Mouse (Mus musculus): ENCODE results near the gene Lrrd1. TPM values are rescaled to one million over a fixed set of nuclear protein-coding genes. Genes with fewer than 3 reads are reported as not detected.
"Not testable (repeated sequence)": the region's sequence is repeated elsewhere in the genome, so short reads cannot be mapped to it uniquely, and the experiment has no call there.

Gene Lrrd1
- polyA plus RNA-seq (2012; rRNA removed) = 0.05 TPM in 1 of 2 replicates, not detected in the other

DNA sequence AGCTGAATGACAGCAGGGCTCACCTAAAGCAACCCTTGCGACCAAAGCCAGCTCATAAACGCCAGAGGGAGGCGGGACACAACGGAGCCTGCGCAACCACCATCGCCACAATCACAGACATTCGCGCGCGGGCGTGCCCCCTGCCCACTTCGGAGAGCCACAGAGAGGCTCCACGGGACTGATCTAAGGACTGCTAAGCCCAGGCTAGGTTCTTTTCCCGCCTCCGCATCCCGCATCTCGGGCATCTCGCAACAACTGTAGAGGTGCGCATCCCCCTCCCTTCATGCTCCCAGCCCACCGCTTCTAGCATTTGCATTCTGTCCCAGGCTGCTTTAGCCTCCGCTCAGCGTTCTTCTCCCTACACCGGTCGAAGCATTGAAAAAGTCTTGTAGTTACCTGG is at the start of gene Lrrd1:
TSS of gene Lrrd1 (plus strand) at position 148 of the 400 bp plus-strand sequence.
- TF ChIP-seq CTCF (IDR thresholded peaks at IDR 0.05; ENCODE audit: extremely low read depth, insufficient read length, insufficient replicate concordance, low read depth, low read length) (no peak), POLR2A (IDR thresholded peaks at IDR 0.05; ENCODE audit: low read depth, low read length) (no peak)
- no peak within 1 kb of the TSS for H3K27ac ChIP-seq (ENCODE audit: insufficient read depth, low read depth, low read length)
- 20% methylated on average over 24 of the region's 24 CpGs for WGBS
- peaks cover 8% of the 10 kb centered on the region for H3K36me3 ChIP-seq (ENCODE audit: control insufficient read depth, insufficient read depth, low read length)
- H3K4me3 ChIP-seq (ENCODE audit: low read depth, low read length) = no peak within 1 kb of the TSS
- no peaks in the 10 kb centered on the region for H3K27me3 ChIP-seq (ENCODE audit: control insufficient read depth, insufficient read depth, low read length)
- no peaks in the 10 kb centered on the region for H3K4me1 ChIP-seq (ENCODE audit: control insufficient read depth, insufficient read depth, insufficient read length, low read length)

DNA sequence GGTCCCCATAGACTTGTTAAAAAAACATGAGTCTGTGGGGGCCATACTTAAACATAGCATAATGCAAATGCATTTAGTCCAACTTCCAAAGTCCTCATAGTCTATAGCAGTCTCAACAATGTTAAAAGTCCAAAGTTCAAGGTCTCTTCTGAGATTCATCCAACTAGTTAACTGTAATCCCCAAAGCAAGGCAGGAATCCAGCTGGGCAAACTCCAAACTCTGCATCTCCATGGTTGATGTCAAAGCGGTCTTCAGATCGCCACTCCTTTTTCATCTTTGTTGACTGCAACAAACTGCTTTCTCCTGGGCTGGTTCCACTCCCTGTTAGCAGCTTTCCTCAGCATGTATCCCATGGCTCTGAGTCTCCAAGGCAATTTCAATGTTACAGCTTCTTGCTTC is 47.9 kb upstream of the Lrrd1 start:
- H3K4me3 ChIP-seq (ENCODE audit: low read depth, low read length); H3K27ac ChIP-seq (ENCODE audit: insufficient read depth, low read depth, low read length); H3K36me3 ChIP-seq (ENCODE audit: control insufficient read depth, insufficient read depth, low read length); H3K4me1 ChIP-seq (ENCODE audit: control insufficient read depth, insufficient read depth, insufficient read length, low read length); H3K27me3 ChIP-seq (ENCODE audit: control insufficient read depth, insufficient read depth, low read length): not testable (repeated sequence)
- WGBS = 82% methylated on average over 2 of the region's 2 CpGs

DNA sequence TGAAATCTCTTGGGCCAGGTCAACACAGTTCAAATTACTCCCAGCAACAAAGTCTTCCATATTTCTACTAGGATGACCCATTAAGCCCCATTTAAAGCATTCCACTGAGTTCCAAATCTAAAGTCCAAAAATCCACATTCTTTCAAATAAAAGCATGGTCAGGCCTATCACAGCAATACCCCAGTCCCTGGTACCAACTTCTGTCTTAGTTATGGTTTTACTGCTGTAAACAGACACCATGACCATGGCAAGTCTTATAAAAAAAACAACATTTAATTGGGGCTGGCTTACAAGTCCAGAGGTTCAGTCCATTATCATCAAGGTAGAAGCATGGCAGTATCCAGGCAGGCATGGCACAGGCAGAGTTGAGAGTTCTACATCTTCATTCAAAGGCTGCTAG is 46.3 kb upstream of the Lrrd1 start:
- not testable (repeated sequence) for H3K36me3 ChIP-seq (ENCODE audit: control insufficient read depth, insufficient read depth, low read length); H3K27ac ChIP-seq (ENCODE audit: insufficient read depth, low read depth, low read length); H3K4me1 ChIP-seq (ENCODE audit: control insufficient read depth, insufficient read depth, insufficient read length, low read length); H3K27me3 ChIP-seq (ENCODE audit: control insufficient read depth, insufficient read depth, low read length); H3K4me3 ChIP-seq (ENCODE audit: low read depth, low read length)

DNA sequence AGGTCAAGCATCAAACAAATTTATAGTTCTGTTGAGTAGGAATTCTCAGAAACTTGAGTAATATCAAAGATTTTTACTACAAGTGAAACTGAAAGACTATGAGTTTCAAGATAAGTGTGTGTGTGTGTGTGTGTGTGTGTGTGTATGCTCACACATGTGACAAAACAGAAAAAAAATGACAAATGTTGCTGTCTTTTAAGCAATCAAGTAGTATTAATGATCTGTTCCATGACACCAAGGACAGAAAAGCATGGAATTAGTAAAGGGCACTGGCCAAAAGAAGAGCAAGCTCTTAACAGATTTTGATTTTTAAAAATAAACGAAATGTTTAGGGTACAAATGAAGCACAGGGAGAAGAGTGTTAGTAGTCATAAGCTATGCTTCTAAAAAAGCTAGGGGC is 44.9 kb upstream of the Lrrd1 start:
- H3K4me1 ChIP-seq (ENCODE audit: control insufficient read depth, insufficient read depth, insufficient read length, low read length) = peaks cover 4% of the 10 kb centered on the region; the same call in 1 of the 2 replicates
- H3K27me3 ChIP-seq (ENCODE audit: control insufficient read depth, insufficient read depth, low read length) = no peaks in the 10 kb centered on the region
- H3K4me3 ChIP-seq (ENCODE audit: low read depth, low read length) = no peak overlapping the region
- peaks cover 1% of the 10 kb centered on the region; the same call in 1 of the 2 replicates for H3K36me3 ChIP-seq (ENCODE audit: control insufficient read depth, insufficient read depth, low read length)
- WGBS = 65% methylated on average over 1 of the region's 1 CpGs
- 0 out of 2 replicates have a peak overlapping the region, but pooled peaks have one; percentile 46 for H3K27ac ChIP-seq (ENCODE audit: insufficient read depth, low read depth, low read length)
- no peak for TF ChIP-seq CTCF (IDR thresholded peaks at IDR 0.05; ENCODE audit: extremely low read depth, insufficient read length, insufficient replicate concordance, low read depth, low read length)
- TF ChIP-seq POLR2A (IDR thresholded peaks at IDR 0.05; ENCODE audit: low read depth, low read length) = no peak

DNA sequence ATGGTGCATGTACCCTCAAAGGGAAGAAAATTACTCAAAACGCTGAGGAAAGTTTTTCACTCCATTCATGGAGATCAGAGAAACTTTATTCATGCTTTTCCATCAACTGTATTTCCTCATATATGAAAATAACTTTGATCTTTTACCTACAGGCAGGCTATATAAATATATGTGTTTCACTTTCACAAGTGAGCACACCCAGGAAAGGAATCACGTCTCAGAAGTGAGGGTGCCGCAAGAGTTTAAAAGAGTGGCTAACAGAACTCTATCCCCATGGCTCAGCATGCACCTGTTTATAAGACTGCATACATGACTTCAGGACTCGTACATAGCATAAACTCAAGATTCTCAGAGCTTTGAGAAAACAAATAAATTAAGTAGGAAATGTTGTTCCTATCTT is 44.1 kb upstream of the Lrrd1 start:
- 21% methylated on average over 4 of the region's 4 CpGs for WGBS
- H3K27me3 ChIP-seq (ENCODE audit: control insufficient read depth, insufficient read depth, low read length) = no peaks in the 10 kb centered on the region

DNA sequence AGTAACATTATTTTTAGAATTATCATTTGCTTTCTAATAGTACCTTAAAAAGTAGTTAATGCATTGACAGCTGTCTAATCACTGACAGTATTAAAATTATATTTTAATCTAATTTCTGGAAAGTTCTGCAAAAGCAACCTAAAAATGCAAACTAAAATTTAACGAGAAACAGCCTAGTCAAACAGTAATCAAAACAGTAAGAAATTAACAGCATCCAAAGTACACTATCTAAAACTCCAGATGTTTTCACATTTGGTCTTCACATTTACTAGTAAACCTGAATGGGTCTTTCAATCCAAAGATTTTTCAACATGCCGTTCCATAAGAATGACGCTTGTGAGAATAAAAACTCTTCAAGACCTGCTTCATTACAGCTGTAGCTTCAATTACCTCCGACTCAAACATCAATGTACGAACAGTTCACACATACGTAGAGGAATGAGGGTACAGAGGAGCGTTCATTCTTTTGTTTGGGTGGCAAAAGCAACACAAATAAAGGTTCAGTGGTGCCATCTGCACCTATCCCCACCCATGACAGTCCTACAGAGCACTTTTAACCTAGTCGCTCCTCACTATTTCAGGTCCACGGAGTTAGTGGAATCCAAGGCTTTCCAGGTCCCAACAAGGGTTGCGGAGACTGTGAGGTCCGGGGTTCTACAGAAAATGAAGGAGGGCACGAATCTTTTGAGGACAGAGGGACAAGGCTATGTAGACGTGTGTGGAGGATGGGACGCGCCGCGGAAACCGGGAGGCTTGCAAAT is 43.1 kb upstream of the Lrrd1 start:
- Histone ChIP-seq H3K4me1 (ENCODE audit: control insufficient read depth, insufficient read depth, insufficient read length, low read length) (peaks cover 4% of the 10 kb centered on the region; the same call in 1 of the 2 replicates), H3K27me3 (ENCODE audit: control insufficient read depth, insufficient read depth, low read length) (no peaks in the 10 kb centered on the region), H3K27ac (ENCODE audit: insufficient read depth, low read depth, low read length) (peak overlapping the region; percentile 75), H3K4me3 (ENCODE audit: low read depth, low read length) (peak overlapping the region; percentile 84), H3K36me3 (ENCODE audit: control insufficient read depth, insufficient read depth, low read length) (no peaks in the 10 kb centered on the region; the same call in 1 of the 2 replicates)
- WGBS = 3% methylated on average over 18 of the region's 18 CpGs
- no peak for TF ChIP-seq CTCF (IDR thresholded peaks at IDR 0.05; ENCODE audit: extremely low read depth, insufficient read length, insufficient replicate concordance, low read depth, low read length)
- TF ChIP-seq POLR2A (IDR thresholded peaks at IDR 0.05; ENCODE audit: low read depth, low read length) = no peak

More for the DNA sequence above, 44.1 kb upstream of the Lrrd1 start:
- TF ChIP-seq CTCF (IDR thresholded peaks at IDR 0.05; ENCODE audit: extremely low read depth, insufficient read length, insufficient replicate concordance, low read depth, low read length) (no peak), POLR2A (IDR thresholded peaks at IDR 0.05; ENCODE audit: low read depth, low read length) (no peak)
- no peaks in the 10 kb centered on the region for H3K36me3 ChIP-seq (ENCODE audit: control insufficient read depth, insufficient read depth, low read length)
- peak overlapping the region; percentile 29 for H3K27ac ChIP-seq (ENCODE audit: insufficient read depth, low read depth, low read length)
- no peak overlapping the region for H3K4me3 ChIP-seq (ENCODE audit: low read depth, low read length)
- H3K4me1 ChIP-seq (ENCODE audit: control insufficient read depth, insufficient read depth, insufficient read length, low read length) = peaks cover 4% of the 10 kb centered on the region; the same call in 1 of the 2 replicates

DNA sequence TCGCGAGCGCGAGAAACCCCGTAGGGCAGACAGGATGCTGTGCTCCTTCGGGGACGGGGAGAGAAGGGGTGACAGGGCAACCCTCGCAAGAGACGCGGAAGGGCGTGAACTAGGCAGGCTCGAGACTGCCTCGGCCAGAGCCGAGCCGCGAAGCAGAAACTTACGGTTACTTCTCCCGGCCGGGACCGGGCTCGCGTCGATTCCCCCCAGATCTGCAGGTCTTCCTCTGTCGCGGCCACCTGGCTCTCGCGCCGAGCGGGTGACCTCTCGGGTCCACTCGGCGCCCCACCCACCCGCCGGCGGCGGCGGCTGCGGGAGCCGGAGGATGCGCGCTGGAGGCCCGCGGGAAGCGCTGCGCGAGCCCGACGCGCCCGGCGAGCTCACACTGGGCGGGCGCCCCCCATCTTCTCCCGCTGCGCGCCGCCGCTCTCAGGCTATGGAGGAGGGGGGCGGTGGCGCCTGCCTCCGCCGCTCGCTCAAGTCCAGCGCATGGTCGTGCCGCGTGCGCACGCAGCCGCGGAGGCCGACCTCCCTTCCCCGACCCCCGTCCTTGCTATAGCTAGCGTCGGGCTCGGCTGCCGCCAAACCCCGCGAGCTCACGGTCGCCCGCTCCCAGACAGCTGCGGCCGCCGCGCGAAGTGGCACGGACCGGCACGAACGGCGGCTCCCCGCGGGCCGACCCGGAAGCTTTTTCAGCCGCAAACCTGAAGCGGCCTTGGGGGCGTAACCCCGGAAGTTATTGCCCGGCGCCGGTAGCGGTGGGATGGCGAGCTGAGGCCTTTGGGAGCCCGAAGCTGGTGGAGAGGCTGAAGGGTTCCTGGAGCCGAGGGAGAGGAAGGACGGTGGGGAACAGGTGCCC is 42.3 kb upstream of the Lrrd1 start, which contains the start of the genes Ankib1 and Krit1:
TSS of gene Ankib1 (minus strand) at position 493 of the 859 bp plus-strand sequence.
TSS of gene Krit1 (plus strand) at position 752 of the 859 bp plus-strand sequence.
- under 1% methylated on average over 100 of the region's 109 CpGs for WGBS
- Histone ChIP-seq H3K4me1 (ENCODE audit: control insufficient read depth, insufficient read depth, insufficient read length, low read length) (peaks cover 4% of the 10 kb centered on the region; the same call in 1 of the 2 replicates), H3K36me3 (ENCODE audit: control insufficient read depth, insufficient read depth, low read length) (peaks cover 2% of the 10 kb centered on the region), H3K4me3 (ENCODE audit: low read depth, low read length) (peak within 1 kb of the TSS; percentile 84), H3K27ac (ENCODE audit: insufficient read depth, low read depth, low read length) (peak within 1 kb of the TSS; percentile 75), H3K27me3 (ENCODE audit: control insufficient read depth, insufficient read depth, low read length) (no peaks in the 10 kb centered on the region)
- TF ChIP-seq CTCF (IDR thresholded peaks at IDR 0.05; ENCODE audit: extremely low read depth, insufficient read length, insufficient replicate concordance, low read depth, low read length) (no peak), POLR2A (IDR thresholded peaks at IDR 0.05; ENCODE audit: low read depth, low read length) (peak; percentile 66)

Measured in small intestine, adult 2 months (tissue).